8 mouse cellular contexts compared by ENCODE assay signal in genomic region chr6:121473093-121473821, GRCm38 (mm10). TPM values are rescaled to one million over a fixed set of nuclear protein-coding genes. Genes with fewer than 3 reads are reported as not detected.
DNase-seq lines count a peak whose midpoint lies in the region; ATAC-seq and TF ChIP-seq lines count a peak whose summit lies in the region.

TSS of gene Iqsec3 (minus strand) at chr6:121473678.

- H3K4me1 ChIP-seq in E14TG2a.4 (replicated peaks; ENCODE audit: low read depth, low read length): peaks cover 13% of the 10 kb centered on the region
- no peaks in the 10 kb centered on the region for H3K4me1 ChIP-seq in lung, embryonic 14.5 days (ENCODE audit: insufficient read depth)

- no peaks in the 10 kb centered on the region for H3K9me3 ChIP-seq in E14TG2a.4 (ENCODE audit: low read length)
- H3K9me3 ChIP-seq in lung, embryonic 14.5 days (ENCODE audit: low read depth, low read length): no peaks in the 10 kb centered on the region

- H3K36me3 ChIP-seq in E14TG2a.4 (ENCODE audit: insufficient read depth, low read length): no peaks in the 10 kb centered on the region
- H3K36me3 ChIP-seq in lung, embryonic 14.5 days (ENCODE audit: insufficient read depth): no peaks in the 10 kb centered on the region

- peak within 1 kb of the TSS; percentile 85 for H3K4me3 ChIP-seq in E14TG2a.4 (replicated peaks; ENCODE audit: low read length)
- H3K4me3 ChIP-seq in lung, embryonic 14.5 days (ENCODE audit: low read depth, low read length): peak within 1 kb of the TSS; percentile 26; the same call in 1 of the 2 replicates

- no peak within 1 kb of the TSS for H3K27ac ChIP-seq in lung, embryonic 14.5 days (ENCODE audit: low read depth)

- no peak for TF ChIP-seq CTCF in E14TG2a.4 (conservative IDR thresholded peaks at IDR 0.05; ENCODE audit: low read length)
- 0 out of 2 replicates have a peak, but pooled peaks have one; percentile 13 for TF ChIP-seq CTCF in lung, embryonic 14.5 days (IDR thresholded peaks at IDR 0.05; ENCODE audit: low read depth)

- under 1% methylated on average over 65 of the region's 65 CpGs for WGBS in lung, embryonic 14.5 days

- H3K27me3 ChIP-seq in E14TG2a.4 (ENCODE audit: insufficient read depth, low read length): peaks cover 73% of the 10 kb centered on the region
- peaks cover 26% of the 10 kb centered on the region for H3K27me3 ChIP-seq in lung, embryonic 14.5 days (ENCODE audit: insufficient read depth, low read length)

- peak; percentile 29 for DNase-seq in cerebellum, adult 11 months
- DNase-seq in forelimb bud, embryonic 11.5 days (ENCODE audit: low read depth, low spot score): peak; percentile 95
- peak; percentile 98 for DNase-seq in heart, postnatal 4 days
- DNase-seq in layer of hippocampus, adult 8-10 months (ENCODE audit: low spot score in 2 of 2): peak; percentile 78 to 81
- peak; percentile 97 for DNase-seq in lung, embryonic 14.5 days
- peak; percentile 99 for DNase-seq in ovary, postnatal 10 days (ENCODE audit: low spot score)
- DNase-seq in thymus, postnatal 10 days (ENCODE audit: low spot score in 2 of 2): peak; percentile 62 to 94

- ATAC-seq in lung, embryonic 14.5 days (ENCODE audit: insufficient read depth): peak; percentile 99

- peak within 1 kb of the TSS; percentile 56 for H3K4me2 ChIP-seq in lung, embryonic 14.5 days

- H3K9ac ChIP-seq in lung, embryonic 14.5 days: no peak within 1 kb of the TSS

RNA-seq across cellular contexts. Expression of gene Iqsec3, which starts in this region (rescaled TPM):
- under 1 TPM; 0.19 to 0.32 TPM for total RNA-seq in heart, postnatal 4 days (2021)
- total RNA-seq in layer of hippocampus, adult 8-10 months (2022): 100 to 1,000 TPM; 129 to 156 (median 139) TPM
- not detected in 2 replicates for polyA plus RNA-seq in lung, embryonic 14.5 days (2014; fragmentation: Nextera tagmentation; extraction: Ambion mirVana)

Comparison
In these comparisons a context has a peak if more than half of its experiments do, and no peak if none do; other contexts are left out.
1. RNA of gene Iqsec3 (total RNA-seq): 129 to 156 TPM in layer of hippocampus, adult 8-10 months; 0.19 to 0.32 TPM in heart, postnatal 4 days; every median in the first group is over 10 times any median in the second.
2. Peak in DNase-seq in heart, postnatal 4 days; RNA of the gene not detected or under 1 TPM.
3. Peak in DNase-seq, ATAC-seq, H3K4me3 ChIP-seq and H3K4me2 ChIP-seq in lung, embryonic 14.5 days; RNA of the gene not detected or under 1 TPM.
4. DNase-seq: peak in every context shown above with its lines; median percentile 99 in ovary, postnatal 10 days; 98 in heart, postnatal 4 days; 97 in lung, embryonic 14.5 days; 95 in forelimb bud, embryonic 11.5 days; 80 in layer of hippocampus, adult 8-10 months; 78 in thymus, postnatal 10 days; 29 in cerebellum, adult 11 months.